Mouse (Mus musculus): ENCODE results near the gene Rbms3.

Rbms3 gene

GRCm38 (mm10) chr9:117187116-117188034 is 442.3 kb downstream of the Rbms3 start:
- no peak for DNase-seq (ENCODE audit: low read depth)

GRCm38 (mm10) chr9:117180658-117181057 is 449.1 kb downstream of the Rbms3 start:
- DNase-seq (ENCODE audit: low read depth) = no peak

DNA sequence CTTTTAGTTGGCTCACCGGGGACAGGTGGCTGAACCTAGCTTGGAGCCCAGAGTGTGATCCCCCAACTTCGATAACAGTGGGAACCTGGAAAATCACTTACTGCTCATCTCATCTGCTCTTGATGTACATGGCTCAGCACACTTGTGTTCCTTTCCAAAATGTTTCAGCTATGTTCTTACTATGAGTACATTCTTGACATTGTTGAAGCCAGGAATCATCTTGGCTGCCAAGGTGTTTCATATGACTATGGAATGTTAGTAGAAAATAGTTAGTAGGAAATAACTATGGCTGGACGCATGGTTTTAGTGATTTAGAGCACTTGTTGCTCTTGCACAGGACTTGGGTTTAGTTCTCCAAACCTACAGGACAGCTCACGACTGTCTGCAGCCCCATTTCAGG is 451.3 kb downstream of the Rbms3 start:
- DNase-seq (ENCODE audit: low read depth) = no peak

DNA sequence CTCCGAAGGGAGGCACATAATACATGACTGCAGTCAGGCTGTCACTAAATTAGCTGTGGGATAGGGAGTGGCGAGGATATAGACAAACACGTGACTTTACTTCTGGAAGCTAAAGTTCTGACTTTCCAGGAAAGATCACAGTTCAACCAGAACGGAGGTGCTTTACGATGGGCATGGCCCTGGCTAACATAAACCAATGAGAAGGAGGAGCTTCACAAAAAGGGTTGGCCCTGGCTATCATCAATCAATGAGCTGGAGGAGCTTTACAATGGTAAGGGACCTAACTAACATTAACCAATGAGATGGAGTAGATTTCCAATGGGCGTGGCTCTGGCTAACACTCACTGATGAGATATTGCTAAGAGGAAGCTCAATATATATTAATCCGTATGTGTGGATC is 457.2 kb downstream of the Rbms3 start:
- no peak for DNase-seq (ENCODE audit: low read depth)

DNA sequence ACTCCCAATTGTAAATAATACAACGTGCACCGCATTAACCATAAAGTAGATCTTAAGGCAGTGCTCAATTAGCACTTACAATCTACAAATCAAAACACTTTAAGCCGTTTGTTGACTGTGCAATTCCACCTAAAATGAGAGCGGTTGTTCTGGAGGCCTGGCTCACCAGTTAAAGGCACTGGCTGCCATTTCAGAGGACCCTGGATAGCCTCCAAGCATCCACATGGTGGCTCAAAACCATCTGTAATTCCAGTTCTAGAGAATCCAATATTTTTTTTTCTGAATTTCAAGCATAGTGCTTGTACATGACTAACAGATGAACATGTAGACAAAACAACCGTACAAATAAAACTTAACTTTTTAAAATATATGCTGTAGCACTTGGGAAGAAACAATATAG is 460.5 kb downstream of the Rbms3 start:
- no peak for DNase-seq (ENCODE audit: low read depth)

DNA sequence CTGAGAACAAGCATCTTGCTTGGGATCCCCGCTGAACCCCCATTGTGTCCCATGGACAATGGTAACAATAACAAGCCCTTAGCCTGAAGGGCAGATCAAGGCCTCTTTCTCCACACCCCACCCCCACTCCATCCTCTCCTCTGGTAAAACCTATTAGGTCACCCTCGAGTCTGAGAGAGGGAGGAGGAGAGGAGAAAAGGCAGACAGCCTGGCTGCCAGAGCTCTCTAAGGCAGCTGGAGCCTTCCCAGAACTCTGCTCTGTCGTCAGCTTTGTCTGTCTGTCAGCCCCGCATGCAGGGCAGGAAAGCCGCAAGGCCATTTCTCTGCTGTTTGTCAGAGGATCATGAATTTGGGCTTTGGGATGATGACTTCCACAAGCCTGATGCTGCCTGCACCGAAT is 466.6 kb downstream of the Rbms3 start:
- DNase-seq (ENCODE audit: low read depth) = no peak

DNA sequence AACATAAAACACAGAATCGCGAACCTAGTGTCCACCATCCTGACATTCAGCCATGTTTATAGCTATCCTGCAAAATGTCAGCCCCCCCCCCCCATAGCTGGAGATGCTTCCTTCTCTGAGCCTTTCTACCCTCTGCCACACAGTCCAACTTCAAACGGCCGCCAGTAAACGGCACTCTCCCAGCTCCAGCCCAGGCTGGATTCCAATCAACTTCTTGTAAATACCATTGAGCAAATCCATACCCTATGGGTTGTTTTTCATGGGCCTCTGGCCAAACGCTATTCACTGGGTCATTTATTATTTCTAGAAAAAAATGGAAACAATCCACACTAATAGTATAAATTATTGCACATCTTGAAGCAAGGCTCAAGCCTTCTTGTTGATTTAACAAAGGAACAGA is 468.6 kb downstream of the Rbms3 start:
- no peak for DNase-seq (ENCODE audit: low read depth)

DNA sequence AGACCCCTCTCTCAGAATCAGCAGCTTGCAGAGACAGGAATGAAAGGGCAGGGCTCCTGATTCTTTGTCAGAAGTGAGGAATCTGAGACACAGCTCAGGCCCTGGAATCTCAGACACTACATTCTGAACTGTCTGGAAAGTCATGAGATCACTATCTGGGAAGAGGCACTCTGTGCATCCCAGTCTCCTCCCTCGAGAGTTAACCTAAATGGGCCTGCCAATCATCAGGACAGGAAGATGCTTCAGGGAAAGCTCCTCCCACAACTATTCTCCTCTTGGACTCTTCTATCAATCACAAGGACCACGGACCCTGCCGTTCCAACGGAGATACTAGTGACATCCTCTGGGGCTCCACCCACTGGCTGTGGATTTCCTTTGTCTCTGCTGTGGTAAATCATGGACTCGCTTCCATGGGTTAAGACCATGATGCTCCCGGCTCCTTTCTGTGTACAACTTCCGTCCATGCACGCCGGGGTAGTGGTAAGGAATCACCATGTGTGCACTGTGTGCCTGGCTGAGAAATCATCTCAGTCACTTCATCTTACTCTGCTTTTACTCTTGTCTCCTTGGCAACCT is 473.3 kb downstream of the Rbms3 start:
- no peak for DNase-seq (ENCODE audit: low read depth)

- DNase-seq (ENCODE audit: low read depth) = no peak
These were observed 475.1 kb downstream of the Rbms3 start for GRCm38 (mm10) chr9:117154590-117154989.

GRCm38 (mm10) chr9:117153686-117154274 is 475.9 kb downstream of the Rbms3 start:
- DNase-seq (ENCODE audit: low read depth) = no peak

DNA sequence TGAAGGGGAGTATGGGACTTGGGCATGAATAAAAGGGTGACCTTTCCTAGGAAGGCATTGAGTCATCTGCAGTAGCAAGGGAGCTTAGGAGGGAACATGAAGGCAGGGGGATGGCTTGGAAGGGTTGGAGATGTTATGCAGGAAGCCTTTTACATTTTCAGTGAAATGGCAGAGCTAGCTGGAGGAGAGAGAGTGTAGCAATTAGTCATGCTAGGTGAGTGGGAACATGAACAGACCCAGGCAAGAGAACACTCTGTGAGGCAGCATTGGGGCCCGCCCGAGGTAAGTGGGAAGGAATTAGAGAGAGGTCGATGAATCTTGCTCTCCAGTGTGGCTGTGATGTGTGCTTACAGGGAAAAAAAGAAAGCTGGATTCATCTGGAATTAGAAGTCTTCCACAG is 477.8 kb downstream of the Rbms3 start:
- no peak for DNase-seq (ENCODE audit: low read depth)

DNA sequence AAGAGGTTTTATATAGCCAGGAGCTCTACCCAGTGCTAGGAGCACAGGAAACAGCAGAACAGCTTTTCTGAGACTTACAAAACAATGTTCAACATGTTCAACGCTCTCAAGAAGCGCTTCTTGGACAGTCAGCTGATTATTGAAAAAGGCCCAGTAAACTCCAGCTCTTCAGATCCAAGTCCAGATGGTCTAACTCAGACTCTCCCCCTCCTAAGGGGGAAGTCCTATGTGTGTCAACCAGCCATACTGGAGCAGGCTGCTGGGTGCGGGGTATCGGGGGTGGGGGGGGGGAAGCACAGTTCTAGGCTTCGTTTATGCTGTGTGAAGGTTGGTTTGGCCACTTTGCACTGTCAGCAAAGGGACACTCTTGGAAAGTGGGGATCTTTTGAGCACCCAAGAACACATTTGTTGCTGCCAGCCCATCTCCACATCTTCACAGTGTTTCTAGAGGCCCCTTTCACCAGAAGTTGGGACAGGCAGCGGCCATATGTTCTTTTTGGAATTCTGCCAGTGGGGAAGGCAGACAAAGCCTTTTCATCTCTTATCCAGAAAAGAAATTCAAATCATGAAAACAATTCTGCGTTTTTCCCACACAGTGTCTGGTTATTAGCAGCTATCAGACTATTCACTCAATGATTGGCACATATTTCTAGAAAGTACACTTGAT is 485.5 kb downstream of the Rbms3 start:
- no peak for DNase-seq (ENCODE audit: low read depth)

DNA sequence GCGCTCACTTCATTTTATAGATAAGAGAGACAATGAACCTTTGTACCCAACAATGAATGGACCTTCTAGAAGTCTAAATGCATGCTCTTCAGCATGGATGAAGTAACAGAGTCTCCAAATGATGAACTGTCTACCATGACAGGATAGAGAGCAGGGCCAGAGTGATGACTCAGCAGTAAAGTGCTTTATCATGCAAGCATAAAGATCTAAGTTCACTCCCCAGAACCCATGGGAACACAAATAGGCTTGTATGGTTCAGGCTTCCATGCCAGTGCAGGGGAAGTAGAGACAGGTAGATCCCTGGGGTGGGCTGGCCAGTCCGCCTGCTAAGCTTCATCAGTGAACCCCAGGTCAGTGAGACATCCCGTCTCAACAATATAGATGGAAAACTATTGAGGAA is 489.7 kb downstream of the Rbms3 start:
- no peak for DNase-seq (ENCODE audit: low read depth)

- DNase-seq (ENCODE audit: low read depth) = no peak
These were observed 493.3 kb downstream of the Rbms3 start for GRCm38 (mm10) chr9:117136410-117136809.

DNA sequence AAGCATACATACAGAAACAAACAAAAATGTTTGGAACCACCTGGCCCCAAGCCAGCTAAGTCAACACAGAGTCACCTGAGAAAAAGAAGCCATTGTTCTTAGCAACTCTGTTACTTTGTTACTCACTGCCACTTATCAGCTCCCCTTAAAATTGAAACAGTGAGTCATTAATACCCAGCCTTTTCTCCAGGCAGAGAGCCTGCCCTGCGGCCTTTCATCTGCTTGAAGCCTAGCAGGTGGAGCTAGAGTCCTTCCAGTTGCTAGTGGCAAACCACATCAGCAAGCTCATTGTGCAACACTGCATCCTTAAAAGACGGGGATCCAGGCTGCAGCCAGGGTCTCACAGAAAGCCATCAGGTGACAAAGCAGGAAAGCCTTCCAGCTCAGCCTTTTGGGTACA is 495.7 kb downstream of the Rbms3 start:
- DNase-seq (ENCODE audit: low read depth) = no peak

- DNase-seq (ENCODE audit: low read depth) = no peak
These were observed 502.9 kb downstream of the Rbms3 start for GRCm38 (mm10) chr9:117126816-117127215.

DNA sequence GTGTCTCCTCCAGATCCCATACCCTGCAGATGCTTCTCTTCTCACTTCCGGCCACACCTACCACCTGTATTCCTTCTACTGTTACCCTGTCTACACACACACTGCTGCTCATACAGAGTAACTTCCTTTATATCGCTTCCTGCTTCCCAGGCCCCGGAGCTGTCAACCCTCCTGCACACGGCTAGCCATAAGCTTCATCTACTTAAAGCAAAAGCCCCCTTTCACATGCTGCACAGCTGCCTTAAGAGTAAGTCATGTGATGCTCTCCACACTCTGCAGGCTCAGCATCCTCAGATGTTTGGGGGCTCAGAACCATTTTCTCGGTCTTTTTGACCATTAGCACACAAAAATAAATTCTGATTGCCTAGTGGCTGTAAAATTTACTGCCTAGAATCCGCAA is 503.9 kb downstream of the Rbms3 start:
- DNase-seq (ENCODE audit: low read depth) = no peak

DNA sequence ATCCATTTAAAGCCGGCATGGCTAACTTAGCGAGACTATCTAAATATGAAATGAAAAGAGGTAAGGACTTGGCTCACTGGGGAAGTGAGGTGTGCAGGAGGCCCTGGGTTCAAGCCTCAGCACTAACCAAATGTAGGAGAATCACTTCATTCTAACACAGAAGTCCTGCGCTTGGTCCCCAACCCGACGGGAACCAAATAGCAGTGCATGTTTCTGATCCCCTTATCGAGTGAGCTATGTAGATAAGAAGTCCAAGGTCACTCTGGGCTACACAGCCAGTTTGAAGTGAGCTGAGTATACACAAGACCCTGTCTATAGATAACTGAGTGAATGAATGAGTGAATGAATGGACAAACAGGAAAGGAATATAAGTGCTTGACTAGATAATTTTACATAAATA is 508.1 kb downstream of the Rbms3 start:
- DNase-seq (ENCODE audit: low read depth) = no peak

DNA sequence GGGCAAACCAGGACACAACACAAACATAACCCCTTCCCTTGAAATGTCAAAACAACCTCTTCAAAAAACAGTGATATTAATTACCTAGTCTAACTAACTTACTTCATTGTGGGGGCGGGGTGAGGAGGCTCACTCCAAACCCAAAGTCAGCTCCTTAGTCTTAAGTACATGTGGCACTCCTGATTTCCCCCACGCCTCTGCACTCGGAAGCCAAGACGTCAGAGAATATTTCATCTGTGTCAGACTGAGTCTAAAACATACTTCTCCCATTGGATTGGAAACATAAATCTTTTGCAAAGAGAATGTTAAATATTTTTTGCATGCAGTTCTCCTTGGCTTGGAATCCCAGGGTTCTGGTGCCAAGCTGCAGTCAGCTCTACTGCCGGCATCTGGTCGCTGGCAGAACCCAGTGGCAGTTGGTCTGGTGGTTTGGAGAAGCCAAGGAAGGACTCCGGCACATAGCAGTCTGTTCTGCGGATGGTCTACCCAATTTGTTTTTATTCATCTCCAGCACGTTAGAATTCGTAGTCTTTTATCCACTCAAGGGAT is 512.5 kb downstream of the Rbms3 start:
- no peak for DNase-seq (ENCODE audit: low read depth)

GRCm38 (mm10) chr9:117115609-117116008 is 514.1 kb downstream of the Rbms3 start:
- DNase-seq (ENCODE audit: low read depth) = no peak

DNA sequence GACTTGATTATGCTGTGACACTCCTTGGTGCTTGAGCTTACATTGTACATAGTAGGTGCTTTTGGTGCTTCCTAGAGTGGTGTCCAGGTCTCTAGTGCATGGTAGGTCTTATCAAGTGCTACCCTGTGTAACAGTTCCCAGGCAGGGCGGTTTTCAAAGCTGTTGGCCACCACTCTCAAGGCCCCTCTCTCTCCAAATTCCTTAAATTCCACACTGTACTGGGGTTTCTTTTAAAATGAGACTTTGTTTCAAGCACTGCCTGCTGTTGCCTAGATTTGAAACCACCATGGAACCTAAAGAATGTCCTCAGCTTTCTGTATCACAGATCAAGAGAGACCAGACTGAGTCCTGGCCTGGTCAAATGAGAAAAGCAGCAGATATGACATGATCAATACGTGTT is 516.1 kb downstream of the Rbms3 start:
- DNase-seq (ENCODE audit: low read depth) = no peak

DNA sequence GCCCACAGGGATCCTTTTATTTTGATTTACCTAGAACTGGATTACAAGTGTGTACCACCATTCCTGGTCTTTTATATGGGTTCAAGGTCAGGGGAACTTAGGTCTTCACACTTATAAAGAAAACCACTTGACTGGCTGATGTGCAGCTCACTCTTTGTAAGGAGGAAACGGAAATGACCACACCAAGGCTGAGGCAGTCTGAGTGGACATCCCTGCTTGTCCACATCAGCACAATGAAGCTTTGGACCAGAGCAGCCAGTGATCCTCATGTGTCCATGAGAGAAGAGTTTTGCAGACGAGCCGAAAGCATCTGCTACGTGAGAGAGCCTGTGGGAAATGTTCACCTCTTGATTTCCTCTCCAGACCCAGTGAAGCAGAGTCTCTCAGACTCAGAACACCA is 521.8 kb downstream of the Rbms3 start:
- no peak for DNase-seq (ENCODE audit: low read depth)
